Mouse (Mus musculus): ENCODE measurements around the gene Fosb. TPM values are rescaled to one million over a fixed set of nuclear protein-coding genes. Genes with fewer than 3 reads are reported as not detected.

Gene Fosb
- total and polyA plus RNA-seq, 2 experiments = 0.06 to 0.09 TPM

DNA sequence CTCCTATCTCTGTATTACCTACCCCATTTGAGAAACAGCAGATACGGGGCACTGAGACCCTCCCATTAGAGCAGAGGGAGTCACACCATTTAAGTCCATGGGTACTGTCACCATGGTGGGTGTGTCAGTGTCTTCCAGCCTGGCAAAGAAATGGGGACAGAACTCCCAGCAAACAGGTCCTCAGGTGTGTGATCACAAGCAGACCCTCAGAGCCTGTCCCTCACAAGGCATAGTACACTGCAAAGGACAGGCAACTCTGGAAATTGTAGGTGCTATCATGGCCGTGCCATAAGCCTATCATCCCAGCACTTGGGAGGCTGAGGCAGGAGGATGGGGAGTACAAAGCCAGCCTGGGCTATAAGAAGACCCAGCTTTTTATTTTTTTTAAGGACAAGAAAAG lies 8.3 kb upstream of the Fosb start:
- TF ChIP-seq CTCF (IDR thresholded peaks at IDR 0.05; ENCODE audit: low read depth, low read length) = no peak
- no peak for TF ChIP-seq POLR2A (IDR thresholded peaks at IDR 0.05; ENCODE audit: extremely low read depth, insufficient read depth, low read length)
- Histone ChIP-seq H3K36me3 (ENCODE audit: control insufficient read depth, insufficient read depth, low read length) (no peaks in the 10 kb centered on the region), H3K4me1 (ENCODE audit: control insufficient read depth, insufficient read depth, low read length) (no peaks in the 10 kb centered on the region; the same call in 1 of the 2 replicates), H3K9ac (ENCODE audit: low read depth, low read length) (no peak overlapping the region), H3K4me3 (ENCODE audit: insufficient read depth, low read depth, low read length) (no peak overlapping the region), H3K27ac (replicated peaks; ENCODE audit: insufficient read depth, low read depth, low read length) (no peak overlapping the region), H3K79me2 (ENCODE audit: control insufficient read depth, insufficient read depth, low read length) (no peaks in the 10 kb centered on the region), H3K27me3 (ENCODE audit: control insufficient read depth, insufficient read depth, low read length) (no peaks in the 10 kb centered on the region)
- 77% methylated on average over 2 of the region's 2 CpGs for WGBS
- DNase-seq (ENCODE audit: extremely low read depth, low read depth, low spot score) = no peak

DNA sequence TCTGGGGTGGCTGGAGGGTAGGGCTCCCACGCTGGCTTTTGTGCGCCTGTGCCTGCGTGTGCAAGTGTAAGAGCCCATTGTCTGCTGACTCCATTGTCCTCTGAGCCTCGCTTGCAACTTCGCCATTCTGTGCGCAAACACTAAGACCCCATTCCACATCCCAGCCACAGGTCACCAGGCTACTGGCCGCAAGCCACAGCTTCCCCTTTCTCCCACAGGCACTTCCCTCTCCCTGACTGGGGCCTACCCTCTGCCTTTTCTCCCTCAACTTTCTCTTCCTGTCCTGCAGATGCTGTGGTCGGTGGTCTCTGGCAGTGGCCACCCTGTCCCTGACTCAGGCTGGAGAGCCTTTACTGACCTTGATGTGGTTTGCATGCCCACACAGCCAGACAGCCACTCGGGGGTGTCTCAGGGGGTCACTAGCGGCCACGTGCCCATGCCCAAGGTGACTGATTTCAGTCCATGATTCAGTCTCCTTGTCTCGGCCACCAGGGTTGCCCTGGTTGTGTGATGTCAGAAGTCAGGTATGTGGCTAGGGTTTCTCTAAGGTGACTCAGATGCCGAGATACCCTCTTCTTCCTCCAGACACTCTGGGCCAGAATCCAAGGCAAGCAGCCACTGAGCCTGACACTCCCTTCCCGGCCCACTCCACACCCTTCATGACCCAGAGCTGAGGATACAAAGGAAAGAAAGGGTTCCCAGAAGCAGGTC lies 6.8 kb upstream of the Fosb start:
- no peaks in the 10 kb centered on the region for H3K27me3 ChIP-seq (ENCODE audit: control insufficient read depth, insufficient read depth, low read length)
- H3K79me2 ChIP-seq (ENCODE audit: control insufficient read depth, insufficient read depth, low read length) = no peaks in the 10 kb centered on the region
- no peak overlapping the region for H3K4me3 ChIP-seq (ENCODE audit: insufficient read depth, low read depth, low read length)
- no peaks in the 10 kb centered on the region; the same call in 1 of the 2 replicates for H3K4me1 ChIP-seq (ENCODE audit: control insufficient read depth, insufficient read depth, low read length)
- 74% methylated on average over 14 of the region's 14 CpGs for WGBS
- DNase-seq (ENCODE audit: extremely low read depth, low read depth, low spot score) = no peak
- H3K36me3 ChIP-seq (ENCODE audit: control insufficient read depth, insufficient read depth, low read length) = no peaks in the 10 kb centered on the region
- TF ChIP-seq POLR2A (IDR thresholded peaks at IDR 0.05; ENCODE audit: extremely low read depth, insufficient read depth, low read length) (no peak), CTCF (IDR thresholded peaks at IDR 0.05; ENCODE audit: low read depth, low read length) (no peak)
- H3K27ac ChIP-seq (replicated peaks; ENCODE audit: insufficient read depth, low read depth, low read length) = no peak overlapping the region
- H3K9ac ChIP-seq (ENCODE audit: low read depth, low read length) = no peak overlapping the region

DNA sequence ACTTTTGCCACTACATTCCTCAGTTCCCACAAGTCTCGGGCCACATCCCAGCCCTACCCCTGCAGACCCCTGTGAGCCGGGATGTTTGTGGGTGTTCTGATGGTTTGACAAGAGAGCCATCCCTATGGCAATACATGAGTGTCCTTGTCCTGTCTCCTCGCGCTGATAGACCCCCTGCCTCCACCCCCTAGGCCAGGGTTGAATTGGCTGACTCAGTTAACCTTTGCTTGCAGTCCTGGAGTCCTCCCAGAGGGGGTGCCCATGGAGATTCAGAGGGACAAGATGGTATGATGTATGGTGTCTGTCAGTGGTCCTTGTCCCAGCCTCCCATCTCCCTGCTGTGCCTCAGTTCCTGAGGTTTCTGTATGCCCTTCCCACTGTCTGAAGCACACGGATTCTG lies 4.2 kb upstream of the Fosb start:
- H3K9ac ChIP-seq (ENCODE audit: low read depth, low read length) = no peak overlapping the region
- 60% methylated on average over 5 of the region's 5 CpGs for WGBS
- TF ChIP-seq CTCF (IDR thresholded peaks at IDR 0.05; ENCODE audit: low read depth, low read length) (no peak), POLR2A (IDR thresholded peaks at IDR 0.05; ENCODE audit: extremely low read depth, insufficient read depth, low read length) (no peak)
- no peak overlapping the region for H3K27ac ChIP-seq (replicated peaks; ENCODE audit: insufficient read depth, low read depth, low read length)
- H3K27me3 ChIP-seq (ENCODE audit: control insufficient read depth, insufficient read depth, low read length) = no peaks in the 10 kb centered on the region
- no peak for DNase-seq (ENCODE audit: extremely low read depth, low read depth, low spot score)
- H3K79me2 ChIP-seq (ENCODE audit: control insufficient read depth, insufficient read depth, low read length) = no peaks in the 10 kb centered on the region
- H3K36me3 ChIP-seq (ENCODE audit: control insufficient read depth, insufficient read depth, low read length) = no peaks in the 10 kb centered on the region
- H3K4me1 ChIP-seq (ENCODE audit: control insufficient read depth, insufficient read depth, low read length) = peaks cover 1% of the 10 kb centered on the region; the same call in 1 of the 2 replicates
- no peak overlapping the region for H3K4me3 ChIP-seq (ENCODE audit: insufficient read depth, low read depth, low read length)

DNA sequence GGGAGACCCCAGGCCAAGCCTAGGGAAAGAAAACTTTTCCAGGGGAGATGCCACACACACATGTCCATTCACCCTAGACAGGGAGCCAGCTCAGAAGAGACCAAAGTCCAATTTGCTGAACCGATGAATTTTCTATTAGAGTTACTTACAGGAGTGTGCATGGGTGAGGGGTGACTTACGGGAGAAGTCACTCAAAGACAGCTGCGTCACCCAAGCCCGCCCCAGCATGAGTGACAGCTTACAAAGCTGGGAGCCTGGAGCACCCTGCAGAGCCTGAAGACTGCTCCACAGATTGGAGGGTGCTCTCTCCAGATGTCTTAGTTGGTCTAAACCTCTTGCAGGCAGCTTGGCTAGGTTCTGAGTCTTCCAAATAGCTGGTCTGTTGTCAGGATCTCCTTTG lies 2.1 kb upstream of the Fosb start:
- TF ChIP-seq POLR2A (IDR thresholded peaks at IDR 0.05; ENCODE audit: extremely low read depth, insufficient read depth, low read length) = no peak
- no peak for TF ChIP-seq CTCF (IDR thresholded peaks at IDR 0.05; ENCODE audit: low read depth, low read length)
- Histone ChIP-seq H3K27me3 (ENCODE audit: control insufficient read depth, insufficient read depth, low read length) (no peaks in the 10 kb centered on the region), H3K27ac (replicated peaks; ENCODE audit: insufficient read depth, low read depth, low read length) (no peak overlapping the region), H3K9ac (ENCODE audit: low read depth, low read length) (no peak overlapping the region), H3K4me1 (ENCODE audit: control insufficient read depth, insufficient read depth, low read length) (peaks cover 1% of the 10 kb centered on the region; the same call in 1 of the 2 replicates), H3K4me3 (ENCODE audit: insufficient read depth, low read depth, low read length) (no peak overlapping the region), H3K79me2 (ENCODE audit: control insufficient read depth, insufficient read depth, low read length) (no peaks in the 10 kb centered on the region), H3K36me3 (ENCODE audit: control insufficient read depth, insufficient read depth, low read length) (no peaks in the 10 kb centered on the region)
- WGBS = 42% methylated on average over 4 of the region's 4 CpGs
- DNase-seq (ENCODE audit: extremely low read depth, low read depth, low spot score) = peak; percentile 40

DNA sequence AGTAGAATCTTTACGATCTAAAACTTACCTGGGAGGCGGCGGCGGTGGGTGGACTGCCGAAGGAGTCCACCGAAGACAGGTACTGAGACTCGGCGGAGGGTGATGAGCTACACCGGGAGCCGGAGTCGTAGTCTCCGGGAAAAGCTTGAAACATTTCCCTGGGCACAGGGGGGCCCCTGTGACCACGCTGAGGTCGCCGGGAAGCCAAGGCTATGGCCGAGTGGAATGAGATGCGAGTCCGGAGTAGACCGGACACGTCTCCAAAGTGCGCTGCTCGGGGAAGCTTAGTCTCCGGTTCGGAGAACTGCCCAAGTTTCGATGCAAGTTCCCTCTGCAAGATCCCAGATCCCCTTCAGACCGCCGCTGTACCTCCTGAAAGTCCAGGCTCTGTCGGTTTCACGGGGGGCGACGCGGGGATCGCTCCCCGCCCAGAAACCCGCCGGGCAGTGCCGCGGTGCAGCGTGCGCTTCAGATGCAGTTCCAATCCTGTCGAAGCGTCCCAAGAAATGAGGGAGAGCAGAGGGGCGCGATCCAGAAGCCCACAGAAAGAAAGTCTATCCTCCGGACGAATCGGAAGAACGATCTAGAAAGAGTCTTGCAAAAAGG lies 470 bp downstream of the Fosb start:
- no peak for DNase-seq (ENCODE audit: extremely low read depth, low read depth, low spot score)
- Histone ChIP-seq H3K4me1 (ENCODE audit: control insufficient read depth, insufficient read depth, low read length) (peaks cover 1% of the 10 kb centered on the region; the same call in 1 of the 2 replicates), H3K36me3 (ENCODE audit: control insufficient read depth, insufficient read depth, low read length) (no peaks in the 10 kb centered on the region), H3K79me2 (ENCODE audit: control insufficient read depth, insufficient read depth, low read length) (no peaks in the 10 kb centered on the region), H3K4me3 (ENCODE audit: insufficient read depth, low read depth, low read length) (peak overlapping the region; percentile 47), H3K27ac (replicated peaks; ENCODE audit: insufficient read depth, low read depth, low read length) (no peak overlapping the region), H3K27me3 (ENCODE audit: control insufficient read depth, insufficient read depth, low read length) (no peaks in the 10 kb centered on the region), H3K9ac (ENCODE audit: low read depth, low read length) (peak overlapping the region; percentile 37)
- under 1% methylated on average over 48 of the region's 48 CpGs for WGBS
- TF ChIP-seq POLR2A (IDR thresholded peaks at IDR 0.05; ENCODE audit: extremely low read depth, insufficient read depth, low read length) (no peak), CTCF (IDR thresholded peaks at IDR 0.05; ENCODE audit: low read depth, low read length) (no peak)

Data from liver, adult 2 months (tissue).